Mouse (Mus musculus) megakaryocyte-erythroid progenitor cell, adult 5-6 weeks (primary cell): ENCODE measurements around the gene Hmgcll1. TPM values are rescaled to one million over a fixed set of nuclear protein-coding genes. Genes with fewer than 3 reads are reported as not detected.

Experiments
- ATAC-seq: replicated peaks from 2 replicates; pipeline ENCODE4 v1.8.0; 2016; ENCODE audit warnings: mild to moderate bottlenecking, inconsistent platforms; ENCODE audit not compliant: severe bottlenecking, poor library complexity, low FRiP score, low TSS enrichment
- total RNA-seq, 2 experiments: library from RNA; stranded (forward) in 1 of 2; stranded (reverse) in 1 of 2; fragments of 200-1000, 215-1000 nt in 1 of 2; fragments of >200 nt in 1 of 2; fragmentation: Nextera tagmentation in 1 of 2; gene quantifications; 2 replicates each; pipeline ENCODE4 v1.2.3; 2014 to 2017

Gene Hmgcll1
- total RNA-seq (2014; fragmentation: Nextera tagmentation) (1.2 TPM in 1 of 2 replicates, not detected in the other), total RNA-seq (2017) (not detected in 2 replicates)

- 0 out of 2 replicates have a peak, but pooled peaks have one; percentile 26 for ATAC-seq
Observed at GRCm38 (mm10) chr9:76014631-76015531, at the start of gene Hmgcll1. Gene Hmgcll1 (plus strand): TSS chr9:76014855.

GRCm38 (mm10) chr9:75980097-75980496 lies 34.6 kb upstream of the Hmgcll1 start:
- peak; percentile 83 for ATAC-seq

- no peak for ATAC-seq
Observed at GRCm38 (mm10) chr9:75981139-75981538, 33.5 kb upstream of the Hmgcll1 start.

DNA sequence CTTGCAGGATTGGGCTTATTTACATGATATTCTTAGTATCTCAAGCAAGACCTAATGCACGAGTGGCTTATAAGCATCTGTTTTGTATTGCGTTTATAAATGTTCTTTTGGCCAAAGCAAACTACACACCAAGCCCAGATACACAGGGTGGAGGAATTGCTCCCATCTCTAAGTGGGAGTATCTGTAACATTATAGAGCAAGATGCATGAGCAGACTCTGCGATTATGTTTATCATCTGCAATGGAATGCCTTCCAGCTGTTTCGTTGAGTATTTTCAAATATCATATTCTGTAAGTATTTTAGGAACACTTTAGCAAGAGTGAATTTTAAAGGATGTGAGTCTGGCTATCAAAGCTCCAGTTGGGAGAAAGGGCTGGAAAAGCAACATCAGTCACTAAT lies 25.2 kb upstream of the Hmgcll1 start:
- no peak for ATAC-seq

- ATAC-seq, result no peak
Observed at GRCm38 (mm10) chr9:75998791-75999350, 15.8 kb upstream of the Hmgcll1 start.

DNA sequence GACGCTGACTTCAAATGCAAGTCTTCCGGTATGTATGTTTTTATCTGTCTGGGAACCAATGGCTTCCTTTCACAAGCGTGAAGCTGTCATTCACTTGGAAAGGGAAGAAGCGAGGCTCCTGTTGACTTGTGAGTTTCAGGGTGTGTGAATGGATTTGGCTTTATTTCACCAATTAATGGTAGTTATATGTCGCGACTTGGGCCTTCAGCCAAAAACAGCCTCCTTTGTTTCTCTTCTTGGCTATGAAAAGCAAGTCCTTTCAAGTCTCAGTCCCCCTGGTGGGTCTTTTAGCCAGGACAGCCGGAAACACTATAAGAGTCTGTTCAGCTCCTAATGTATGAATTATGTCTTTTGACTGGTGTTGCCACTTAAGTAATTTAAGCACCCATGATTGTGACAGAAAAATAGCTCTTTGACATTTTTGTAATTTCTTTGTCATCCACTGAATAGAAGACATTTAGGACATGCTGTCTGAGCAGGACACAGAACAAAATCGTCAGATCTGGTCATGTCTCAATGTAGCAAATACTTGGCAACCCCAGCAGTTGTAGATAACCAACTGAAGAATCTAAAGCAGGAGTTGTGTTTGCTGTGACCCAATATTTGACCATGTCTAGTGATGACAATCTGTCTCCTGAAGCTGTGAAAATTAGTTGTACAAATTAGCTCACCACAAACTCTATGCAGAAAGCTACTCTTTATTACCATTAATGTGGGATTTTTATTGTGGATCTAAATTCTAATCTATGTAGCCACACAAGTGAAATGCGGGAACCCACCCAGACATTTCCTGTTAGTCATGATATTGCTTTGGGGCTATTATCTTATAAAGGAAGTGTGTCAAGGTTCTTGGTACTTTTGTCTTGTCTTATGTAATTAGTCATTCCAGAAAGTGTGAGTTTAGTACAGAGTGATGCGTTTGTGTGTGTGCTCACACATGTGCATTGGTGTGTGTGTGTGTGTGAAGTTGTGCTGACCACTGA lies 13.5 kb upstream of the Hmgcll1 start:
- ATAC-seq, result no peak

DNA sequence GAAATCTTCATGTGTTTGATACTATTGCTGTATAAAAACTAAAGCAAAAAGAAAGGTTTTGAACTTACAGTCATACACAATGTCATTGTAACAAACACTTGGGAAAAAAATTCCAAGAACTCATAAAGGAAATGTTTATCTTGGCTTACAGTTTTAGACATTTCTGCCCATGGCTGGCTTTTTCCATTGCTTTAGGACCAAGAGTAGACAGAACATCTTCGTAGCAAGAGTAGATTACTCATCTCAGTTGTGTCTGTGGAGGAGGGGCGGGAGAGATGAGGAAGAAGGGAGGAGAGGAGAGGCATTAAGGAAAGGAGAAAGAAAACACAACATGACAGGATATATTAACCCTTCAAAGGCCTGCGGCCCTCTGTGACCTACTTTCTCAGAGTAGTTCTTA lies 11.6 kb upstream of the Hmgcll1 start:
- no peak for ATAC-seq

DNA sequence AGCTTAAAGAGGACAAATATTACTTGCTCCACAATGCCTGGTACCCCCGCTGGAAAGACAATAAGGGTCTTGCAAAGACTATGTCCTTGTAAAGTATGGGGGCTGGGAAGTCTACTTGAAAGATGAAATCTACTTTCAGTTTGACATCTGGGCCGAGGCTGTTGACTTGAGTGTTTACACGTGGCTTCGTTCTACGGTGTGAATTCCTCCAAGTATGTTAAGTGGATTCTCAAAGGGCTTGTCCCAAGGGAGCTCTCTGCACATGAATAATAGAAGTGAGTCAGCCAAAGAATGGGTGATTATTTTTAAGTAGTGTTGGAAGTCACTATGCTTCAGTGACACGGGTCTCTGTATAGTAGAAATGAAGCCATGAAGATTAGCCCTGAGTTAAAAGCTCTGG lies 11.0 kb upstream of the Hmgcll1 start:
- no peak for ATAC-seq

DNA sequence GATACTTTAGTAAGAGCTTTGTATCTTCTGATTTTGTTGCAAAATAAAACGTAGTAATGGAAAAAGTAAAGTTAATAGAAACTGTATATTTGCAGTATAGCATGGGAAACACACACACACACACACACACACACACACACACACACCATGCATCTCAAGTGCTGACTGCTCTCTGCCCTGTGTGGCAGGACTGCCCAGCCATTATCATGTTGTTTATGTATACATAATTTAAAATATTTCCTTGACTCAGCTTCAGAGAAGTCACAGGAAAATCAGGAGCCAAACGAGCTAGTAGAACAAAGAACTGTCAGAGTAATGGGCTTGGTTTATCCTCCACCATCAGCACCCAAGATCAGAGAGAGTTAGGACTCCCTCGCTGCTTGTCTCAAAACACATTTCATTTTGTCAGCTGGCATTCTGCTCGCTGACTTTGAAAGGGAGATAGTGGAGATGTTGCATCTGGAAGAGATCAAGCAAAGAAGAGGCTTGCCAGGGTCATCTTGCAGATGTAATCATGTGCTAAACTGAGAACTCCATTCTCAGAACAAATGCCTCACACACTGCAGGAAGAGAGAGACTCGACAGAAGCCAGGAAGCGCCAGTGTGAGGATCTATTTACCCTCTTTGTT lies 7.2 kb upstream of the Hmgcll1 start:
- ATAC-seq, result no peak

DNA sequence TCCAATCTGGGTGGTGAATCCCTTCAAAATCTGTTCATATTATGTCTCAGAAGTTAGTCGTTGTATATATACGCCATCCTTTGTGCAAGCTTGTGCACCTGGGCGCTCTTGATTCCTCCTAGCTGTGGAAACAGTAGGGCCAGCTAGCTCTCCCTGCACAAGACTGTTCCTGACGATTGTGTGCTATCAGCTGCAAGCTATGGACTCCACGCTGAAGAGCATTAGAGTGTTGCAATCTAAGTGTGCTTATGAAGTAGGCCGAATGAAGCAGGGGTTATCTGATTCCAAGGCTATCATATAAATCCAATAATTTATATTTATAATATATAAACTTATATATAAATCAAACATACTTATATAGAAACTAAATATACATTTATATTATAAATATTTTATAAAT lies 866 bp upstream of the Hmgcll1 start:
- no peak for ATAC-seq

DNA sequence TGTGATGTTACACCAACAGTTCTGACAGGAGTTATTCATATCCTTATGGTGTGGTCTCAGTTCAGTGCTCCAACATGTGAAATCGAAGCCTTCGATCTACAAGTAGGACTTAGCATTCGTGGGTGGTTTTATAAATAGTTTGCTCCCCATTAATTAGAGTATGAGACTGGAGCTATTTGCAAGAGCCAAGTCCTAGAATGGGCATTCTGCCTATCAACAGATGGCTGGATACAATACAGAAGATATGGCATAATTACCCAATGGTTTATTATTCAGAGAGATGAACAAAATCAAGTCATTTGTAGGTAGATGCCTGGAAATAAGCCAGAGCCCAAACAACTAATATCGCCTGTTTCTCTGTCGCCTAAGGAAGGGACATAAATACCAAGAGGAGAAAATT lies 1.3 kb downstream of the Hmgcll1 start:
- ATAC-seq, result no peak

- ATAC-seq, result no peak
Observed at GRCm38 (mm10) chr9:76016506-76016905, 1.9 kb downstream of the Hmgcll1 start.

GRCm38 (mm10) chr9:76023551-76023973 lies 8.9 kb downstream of the Hmgcll1 start:
- ATAC-seq, result no peak

DNA sequence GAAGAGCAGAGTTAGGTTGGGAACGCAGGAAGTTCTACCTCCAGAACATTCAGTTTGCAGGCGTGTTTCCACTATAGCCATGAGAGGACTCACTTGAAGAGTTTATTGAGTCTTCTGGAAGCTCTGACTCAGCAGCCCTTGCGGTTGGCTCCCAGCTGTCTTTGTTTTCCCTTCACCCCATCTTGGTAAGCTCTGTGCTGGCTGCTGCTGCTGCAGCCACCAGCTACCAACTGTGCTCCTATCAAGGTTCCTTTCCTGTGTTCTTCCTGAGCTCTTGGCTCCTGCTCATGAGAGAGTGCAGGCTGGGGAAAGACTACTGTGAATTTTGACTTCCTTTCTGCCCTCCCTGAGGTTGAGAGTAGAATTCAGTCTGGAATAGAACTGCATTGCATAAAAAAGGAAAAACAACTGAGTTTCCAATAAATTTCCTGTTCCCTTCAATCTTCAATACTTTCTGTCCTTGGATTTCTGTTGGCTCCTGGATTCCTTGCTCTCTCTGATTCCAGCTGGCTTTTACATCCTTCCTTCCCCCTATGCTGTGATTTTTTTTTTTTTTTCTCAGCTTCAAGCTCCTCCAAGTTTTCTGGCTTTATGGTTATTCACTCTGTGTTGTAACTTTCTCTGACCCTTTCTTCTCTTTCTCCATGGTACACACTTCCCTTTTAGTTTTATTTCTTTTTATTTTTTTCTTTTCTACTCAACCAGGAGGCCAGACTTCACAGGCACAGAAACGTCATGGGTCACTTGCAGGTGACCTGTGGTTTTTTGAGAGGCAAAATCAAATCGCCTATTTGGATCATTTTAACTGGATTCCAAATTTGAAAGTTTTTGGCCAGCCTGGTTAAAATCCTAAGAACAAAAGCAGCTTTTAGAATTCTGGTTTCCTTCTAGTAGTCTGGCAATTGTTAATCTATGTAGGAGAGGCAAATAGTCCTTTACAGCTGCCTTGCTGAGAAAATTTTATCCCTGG lies 9.9 kb downstream of the Hmgcll1 start:
- no peak for ATAC-seq

DNA sequence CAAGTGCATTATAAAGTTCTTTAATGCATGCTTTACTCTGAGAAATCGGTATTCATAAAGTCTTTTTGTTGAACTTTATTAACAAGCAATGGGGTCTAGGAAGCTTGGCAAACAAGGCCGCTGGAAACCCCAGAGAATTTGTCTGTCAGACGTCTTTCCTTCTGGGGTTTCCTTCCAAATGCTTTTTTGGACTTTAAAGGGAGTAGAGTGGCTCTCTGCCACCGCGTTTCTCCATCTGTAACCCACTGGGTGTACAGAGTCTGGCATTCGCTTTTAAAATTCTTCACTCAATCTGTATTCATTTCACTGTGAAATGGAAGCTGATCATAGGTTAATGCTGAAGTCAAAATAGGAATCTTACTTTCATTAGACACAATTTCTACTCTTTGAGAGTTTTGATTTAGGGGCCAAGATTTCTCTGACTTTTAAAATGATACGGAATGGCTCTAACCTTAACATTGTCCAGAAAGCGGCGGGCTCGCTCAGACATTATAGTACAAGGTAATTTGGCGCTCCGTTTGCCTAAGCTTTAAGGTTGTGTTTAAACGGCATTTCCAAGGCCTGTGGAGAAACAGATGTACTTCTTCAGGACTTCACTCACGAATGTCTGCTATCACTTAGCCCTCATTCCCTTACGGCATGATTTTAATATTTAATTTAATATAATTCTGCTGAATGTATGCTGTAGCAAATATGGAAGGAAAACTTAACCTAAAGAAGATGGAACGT lies 15.0 kb downstream of the Hmgcll1 start:
- no peak for ATAC-seq

DNA sequence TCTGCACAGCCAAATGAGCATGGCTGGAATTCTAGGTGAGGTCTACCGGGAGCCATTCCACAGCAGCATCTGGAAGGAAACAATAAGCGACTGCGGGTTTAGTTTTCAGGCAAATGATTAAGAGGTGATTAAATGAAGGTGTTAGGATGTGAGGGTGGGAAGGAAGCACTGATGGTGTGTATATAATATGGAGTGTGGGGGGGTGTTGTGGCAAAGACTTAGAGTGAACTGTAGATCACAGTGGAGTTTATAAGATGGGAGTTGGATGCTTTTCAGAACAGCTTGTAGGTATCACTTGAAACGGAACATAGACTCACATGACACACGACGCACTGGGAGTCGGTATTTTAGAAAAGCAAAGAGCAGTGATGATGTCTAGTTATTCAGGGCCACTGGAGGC lies 20.4 kb downstream of the Hmgcll1 start:
- no peak for ATAC-seq

GRCm38 (mm10) chr9:76038327-76039103 lies 23.9 kb downstream of the Hmgcll1 start:
- no peak for ATAC-seq
